Mouse (Mus musculus): Measurements from ENCODE around the gene Evpl. TPM values are rescaled to one million over a fixed set of nuclear protein-coding genes. Genes with fewer than 3 reads are reported as not detected.

The Evpl gene
- total RNA-seq, 2 experiments from 2014 or later: 0.14 TPM; not detected in 1

DNA sequence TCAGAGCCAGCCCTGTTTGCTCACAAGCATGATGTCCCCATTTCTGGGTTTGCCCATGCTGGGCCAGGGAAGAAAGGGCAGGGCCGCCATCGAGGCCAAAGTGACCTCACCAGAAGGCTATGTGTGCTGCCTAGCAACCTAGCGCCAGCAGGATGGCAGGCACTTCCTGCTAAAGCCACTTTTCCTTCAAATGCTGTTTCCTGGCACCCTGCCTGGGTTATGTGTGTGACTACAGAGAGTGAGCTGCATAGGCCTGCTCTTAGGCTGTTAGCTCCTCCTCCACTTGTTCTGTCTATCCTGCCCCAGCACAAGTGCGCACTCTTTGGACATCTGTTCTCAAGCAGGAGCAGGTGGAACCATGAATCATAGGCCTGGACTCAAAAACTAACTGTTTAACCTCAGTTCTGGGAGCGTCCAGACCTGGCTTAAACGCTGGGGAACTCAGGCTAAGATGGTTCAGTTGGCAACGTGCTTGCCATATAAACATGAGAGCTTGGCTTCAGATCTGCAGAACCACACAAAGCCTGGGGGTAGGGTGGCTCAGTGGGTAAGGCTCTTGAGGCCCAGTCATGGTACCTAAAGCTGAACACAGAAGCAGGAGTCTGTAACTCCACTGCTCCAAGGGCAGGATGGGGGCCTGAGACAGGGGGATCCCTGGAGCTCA lies 19.0 kb downstream of the Evpl start:
- peak; percentile 77 for DNase-seq
- Histone ChIP-seq H3K4me3 (no peak overlapping the region), H3K27ac (peak overlapping the region; percentile 78)
- intact Hi-C loops (cut with DNase I): no loop called here
- TF ChIP-seq CTCF (IDR thresholded peaks at IDR 0.05): no peak

DNA sequence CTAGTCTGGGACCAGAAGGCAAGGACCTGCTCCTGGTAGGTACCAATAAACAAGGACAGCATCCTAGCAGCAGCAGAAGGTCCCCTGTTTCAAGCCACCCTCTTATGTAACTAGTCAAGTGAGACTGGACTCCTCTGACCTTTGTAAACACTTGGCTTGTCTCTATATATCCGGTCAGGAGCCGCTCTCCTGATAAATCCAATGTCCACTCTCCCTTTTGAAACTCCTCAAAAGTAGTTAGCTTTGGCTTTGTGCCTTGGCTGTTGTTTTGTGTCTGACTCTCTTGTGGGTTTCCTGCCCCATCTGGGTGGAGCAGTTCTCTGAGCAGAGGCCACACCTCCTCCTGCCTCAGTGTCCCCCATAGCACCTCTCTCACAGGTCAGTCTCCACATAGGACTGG lies 19.6 kb downstream of the Evpl start:
- TF ChIP-seq CTCF (IDR thresholded peaks at IDR 0.05): no peak
- Histone ChIP-seq H3K4me3 (no peak overlapping the region), H3K27ac (peak overlapping the region; percentile 78)
- DNase-seq: no peak
- intact Hi-C loops (cut with DNase I): no loop called here

DNA sequence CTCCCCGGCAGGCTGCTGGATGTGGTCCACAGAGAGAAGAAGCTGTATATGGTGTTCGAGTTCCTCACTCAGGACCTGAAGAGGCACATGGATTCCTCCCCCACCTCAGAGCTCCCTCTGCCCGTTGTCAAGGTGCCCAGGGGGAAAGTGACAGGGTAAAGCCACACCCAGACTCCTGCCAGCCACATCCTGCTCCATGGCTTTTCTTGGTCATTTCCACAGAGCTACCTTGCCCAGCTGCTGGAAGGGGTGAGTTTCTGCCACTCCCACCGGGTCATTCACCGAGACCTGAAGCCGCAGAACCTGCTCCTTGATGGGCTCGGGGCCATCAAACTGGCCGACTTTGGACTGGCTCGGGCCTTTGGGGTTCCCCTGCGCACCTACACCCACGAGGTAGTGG lies 21.3 kb downstream of the Evpl start:
- no peak overlapping the region for H3K27ac ChIP-seq
- H3K4me3 ChIP-seq: no peak overlapping the region
- TF ChIP-seq CTCF (IDR thresholded peaks at IDR 0.05): no peak
- DNase-seq: no peak
- intact Hi-C loops (cut with DNase I): no loop called here

DNA sequence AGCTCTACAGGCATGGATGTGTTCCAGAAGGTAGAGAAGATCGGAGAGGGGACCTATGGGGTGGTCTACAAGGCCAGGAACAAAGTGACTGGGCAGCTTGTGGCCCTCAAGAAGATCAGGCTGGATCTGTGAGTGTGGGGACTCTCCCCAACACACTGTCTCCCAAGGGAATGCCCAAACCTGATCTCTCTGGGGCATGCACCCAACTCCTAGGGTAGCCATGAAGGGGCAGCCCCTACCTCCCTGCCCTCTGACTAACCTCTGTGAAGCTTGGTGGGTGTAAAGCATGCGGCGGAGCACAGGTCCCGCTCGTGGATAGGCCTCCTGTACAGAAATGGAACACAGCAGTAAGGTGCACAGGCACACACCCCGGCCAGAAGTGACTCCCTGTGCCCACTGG lies 21.9 kb downstream of the Evpl start:
- Histone ChIP-seq H3K4me3 (no peak overlapping the region), H3K27ac (no peak overlapping the region)
- intact Hi-C loops (cut with DNase I): no loop called here
- DNase-seq: no peak
- TF ChIP-seq CTCF (IDR thresholded peaks at IDR 0.05): no peak

DNA sequence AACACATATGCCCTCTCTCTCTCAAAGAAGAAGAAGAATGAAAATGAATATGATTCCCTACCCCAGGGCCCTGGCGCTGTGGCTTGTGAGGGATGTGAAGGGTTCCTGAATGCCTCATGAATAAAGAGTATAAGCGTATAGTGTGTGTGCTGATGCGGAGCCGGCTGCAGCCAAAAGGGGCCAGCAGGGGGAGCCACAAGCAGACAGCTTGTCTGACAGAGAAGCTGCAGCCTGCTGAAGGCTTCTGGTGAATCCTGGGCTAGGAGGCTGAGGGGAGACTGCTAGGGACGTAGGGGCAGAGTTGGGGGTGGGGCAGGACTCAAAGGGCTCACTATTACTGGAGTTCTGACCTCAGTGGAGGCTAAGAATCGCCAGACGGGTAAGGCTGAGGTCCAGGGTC lies 22.7 kb downstream of the Evpl start:
- DNase-seq: no peak
- Histone ChIP-seq H3K4me3 (no peak overlapping the region), H3K27ac (no peak overlapping the region)
- intact Hi-C loops (cut with DNase I): no loop called here
- TF ChIP-seq CTCF (IDR thresholded peaks at IDR 0.05): peak; percentile 40

DNA sequence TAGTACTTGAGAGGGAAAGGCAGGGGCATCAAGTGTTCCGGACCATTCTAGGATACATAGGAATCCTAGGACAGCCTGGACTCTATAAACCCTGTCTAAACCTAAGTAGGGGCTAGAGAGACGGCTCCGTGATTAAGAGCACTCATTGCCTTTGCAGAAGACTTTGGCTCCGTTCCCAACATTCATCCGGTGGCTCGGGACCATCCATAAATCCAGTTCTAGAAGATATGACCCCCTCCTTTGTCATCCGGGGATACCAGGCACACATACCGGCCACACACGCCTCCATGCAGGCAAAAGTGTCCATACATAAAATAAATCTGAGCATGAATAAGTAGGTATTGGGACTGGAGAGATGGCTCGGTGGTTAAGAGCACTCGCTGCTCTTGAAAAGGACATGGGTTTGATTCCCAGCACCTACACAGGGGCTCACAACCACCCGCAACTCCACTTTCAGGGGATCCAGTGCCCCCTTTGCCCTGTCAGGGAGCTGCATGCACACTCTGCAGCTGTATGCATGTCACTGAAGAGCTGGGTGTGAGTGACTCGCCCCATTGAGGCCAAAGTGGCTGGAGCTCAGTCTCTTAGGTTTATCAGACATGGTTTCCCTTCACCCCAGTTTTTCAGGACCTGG lies 23.9 kb downstream of the Evpl start:
- TF ChIP-seq CTCF (IDR thresholded peaks at IDR 0.05): no peak

DNA sequence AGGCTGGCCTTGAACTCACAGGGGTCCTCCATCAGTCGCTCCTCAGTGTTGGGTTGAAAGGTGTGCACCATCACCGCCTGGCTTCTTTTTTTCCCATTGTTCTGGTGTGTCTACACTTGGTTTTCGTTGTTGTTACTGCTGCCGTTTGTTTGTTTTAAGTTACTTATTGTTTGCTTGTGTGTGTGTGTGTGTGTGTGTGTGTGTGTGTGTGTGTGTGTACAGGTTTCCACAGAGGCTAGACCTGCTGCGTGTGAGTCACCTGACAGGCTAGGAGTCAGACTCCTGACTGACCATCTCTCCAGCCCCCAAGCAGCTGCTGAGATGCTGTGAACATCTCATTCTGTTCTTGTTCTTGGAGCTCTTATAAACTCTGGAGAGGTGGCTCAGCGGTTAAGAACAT lies 25.0 kb downstream of the Evpl start:
- Histone ChIP-seq H3K4me3 (no peak overlapping the region), H3K27ac (no peak overlapping the region)
- no peak for TF ChIP-seq CTCF (IDR thresholded peaks at IDR 0.05)
- DNase-seq: no peak
- intact Hi-C loops (cut with DNase I): no loop called here

More for the DNA sequence above, 23.9 kb downstream of the Evpl start:
- intact Hi-C loops (cut with DNase I): no loop called here
- Histone ChIP-seq H3K27ac (no peak overlapping the region), H3K4me3 (no peak overlapping the region)
- no peak for DNase-seq

DNA sequence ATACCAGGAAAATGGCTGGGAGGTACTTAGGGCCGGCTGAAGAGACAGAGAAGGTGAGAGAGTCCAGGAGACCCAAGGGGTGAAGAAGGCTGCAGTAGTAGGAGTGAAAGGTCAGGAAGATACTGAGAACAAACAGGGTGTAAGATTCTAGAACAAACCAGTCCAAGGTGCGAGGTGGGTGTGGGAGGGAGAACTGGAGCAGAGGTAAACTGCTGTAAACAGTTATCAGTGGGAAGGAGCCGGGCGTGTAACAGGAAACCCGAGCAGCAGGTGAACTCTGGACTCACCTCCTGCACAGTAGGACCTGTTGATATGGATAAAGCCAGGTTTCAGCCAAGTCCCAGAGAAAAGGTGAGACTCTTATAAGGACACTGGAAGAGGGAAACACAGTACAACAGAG lies 27.2 kb downstream of the Evpl start:
- no peak for DNase-seq
- Histone ChIP-seq H3K27ac (no peak overlapping the region), H3K4me3 (no peak overlapping the region)
- intact Hi-C loops (cut with DNase I): no loop called here
- no peak for TF ChIP-seq CTCF (IDR thresholded peaks at IDR 0.05)

DNA sequence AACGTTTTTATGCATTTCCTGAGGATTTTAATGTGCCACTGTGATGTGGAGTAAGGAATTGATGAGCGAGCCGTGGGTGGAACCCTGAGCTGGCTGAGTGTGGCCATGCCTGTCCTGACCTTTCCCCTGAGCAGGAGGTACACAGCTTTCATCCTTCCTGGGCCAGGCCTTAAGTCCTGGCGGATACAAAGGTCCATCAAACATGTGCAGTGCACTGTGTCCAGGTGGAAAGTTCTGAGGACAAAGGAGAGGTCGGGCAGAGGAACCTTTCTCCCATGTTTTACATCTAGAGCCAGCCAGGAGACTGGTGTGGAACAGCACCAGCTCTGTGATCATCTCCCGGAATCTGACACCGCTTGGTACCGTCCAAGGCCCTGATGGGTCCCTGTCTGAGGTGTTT lies 28.6 kb downstream of the Evpl start:
- intact Hi-C loops (cut with DNase I): no loop called here
- no peak for DNase-seq
- no peak for TF ChIP-seq CTCF (IDR thresholded peaks at IDR 0.05)

DNA sequence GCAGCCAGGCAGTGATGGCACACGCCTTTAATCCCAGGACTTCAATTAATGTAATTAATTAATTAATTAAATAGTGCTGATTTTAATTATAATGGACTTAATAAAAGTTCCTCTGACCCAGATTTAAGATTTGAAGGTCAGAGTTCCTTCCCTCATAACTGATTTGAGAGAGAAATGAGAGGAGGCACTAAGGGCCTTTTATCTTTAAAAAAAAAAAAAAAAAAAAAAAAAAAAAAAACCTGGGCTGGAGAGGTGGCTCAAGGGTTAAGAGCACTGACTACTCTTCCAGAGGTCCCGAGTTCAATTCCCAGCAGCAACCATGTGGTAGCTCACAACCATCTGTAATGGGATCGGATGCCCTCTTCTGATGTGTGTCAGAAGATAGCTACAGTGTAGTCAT lies 29.2 kb downstream of the Evpl start:
- intact Hi-C loops (cut with DNase I): no loop called here

More for the DNA sequence above, 28.6 kb downstream of the Evpl start:
- Histone ChIP-seq H3K4me3 (no peak overlapping the region), H3K27ac (no peak overlapping the region)

DNA sequence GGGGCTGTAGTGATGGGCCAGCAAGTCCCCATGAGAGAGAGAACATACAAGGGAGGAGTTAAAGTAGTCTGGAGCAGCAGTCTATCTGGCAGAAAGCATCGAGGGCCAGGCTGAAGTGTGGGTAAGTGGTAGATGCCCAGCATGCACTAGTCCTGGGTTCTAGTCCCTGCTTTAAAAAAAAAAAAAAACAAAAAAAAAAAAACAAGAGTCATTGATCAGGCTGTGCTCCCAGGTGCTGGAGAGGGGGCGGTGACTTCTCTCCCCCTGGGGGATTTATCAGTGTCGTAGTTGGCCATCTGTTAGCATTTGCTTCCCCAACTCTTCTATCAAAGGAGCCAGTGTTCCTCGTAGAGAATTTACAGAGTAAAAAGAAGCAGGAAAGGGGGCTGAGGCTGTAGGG lies 31.2 kb downstream of the Evpl start:
- Histone ChIP-seq H3K4me3 (no peak overlapping the region), H3K27ac (no peak overlapping the region)
- no peak for TF ChIP-seq CTCF (IDR thresholded peaks at IDR 0.05)
- intact Hi-C loops (cut with DNase I): no loop called here
- DNase-seq: no peak

More for the DNA sequence above, 29.2 kb downstream of the Evpl start:
- Histone ChIP-seq H3K4me3 (no peak overlapping the region), H3K27ac (no peak overlapping the region)
- DNase-seq: no peak
- no peak for TF ChIP-seq CTCF (IDR thresholded peaks at IDR 0.05)

DNA sequence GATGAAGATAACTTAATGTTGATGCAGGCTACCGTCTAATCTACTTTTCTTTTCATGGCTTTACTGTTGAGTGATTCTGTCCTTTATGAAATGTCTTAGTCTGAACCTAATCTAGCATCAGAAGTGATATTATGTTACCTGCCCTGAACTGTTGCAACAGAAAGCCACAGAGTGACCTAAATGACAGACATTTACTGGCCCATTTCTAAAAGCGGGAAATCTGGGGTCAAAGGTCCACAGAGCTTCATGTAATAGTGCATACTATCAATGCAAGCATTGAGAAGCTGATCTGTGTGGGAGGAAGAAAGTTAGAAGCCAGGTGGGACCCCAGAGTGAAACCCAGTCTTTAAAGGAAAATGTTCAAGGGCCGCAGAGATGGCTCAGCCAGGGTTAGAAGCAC lies 34.7 kb downstream of the Evpl start:
- Histone ChIP-seq H3K4me3 (no peak overlapping the region), H3K27ac (no peak overlapping the region)
- TF ChIP-seq CTCF (IDR thresholded peaks at IDR 0.05): no peak
- DNase-seq: no peak
- intact Hi-C loops (cut with DNase I): no loop called here

DNA sequence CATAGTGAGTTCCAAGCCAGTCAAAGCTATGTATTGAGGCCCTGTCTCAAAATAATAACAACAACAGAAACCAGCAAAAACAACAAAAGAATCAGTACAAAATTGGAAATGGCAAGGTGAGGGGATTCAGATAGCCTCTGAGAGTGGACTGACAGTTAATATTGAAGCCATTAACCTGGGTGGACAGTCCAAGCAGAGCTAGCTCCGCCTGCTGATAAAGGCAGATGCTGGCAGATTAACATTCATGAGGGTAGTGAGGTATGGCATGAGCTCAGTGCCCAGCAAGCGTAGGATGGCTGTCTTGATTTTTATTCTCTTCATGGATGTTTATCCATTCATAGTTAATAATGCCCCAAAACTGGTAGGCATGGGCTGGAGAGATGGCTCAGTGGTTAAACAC lies 36.7 kb downstream of the Evpl start:
- TF ChIP-seq CTCF (IDR thresholded peaks at IDR 0.05): no peak
- no peak for DNase-seq
- intact Hi-C loops (cut with DNase I): no loop called here
- Histone ChIP-seq H3K4me3 (no peak overlapping the region), H3K27ac (no peak overlapping the region)
